Mouse (Mus musculus) stomach, postnatal 0 days (tissue): Measurements from ENCODE around the gene Dbt. TPM values are rescaled to one million over a fixed set of nuclear protein-coding genes. Genes with fewer than 3 reads are reported as not detected.

Experiments used
- ATAC-seq: fragments of 200-750 bp; cut with Nextera tagmentation; 2 replicates; pipeline ENCODE4 v1.8.0; 2017; ENCODE audit not compliant: low FRiP score, low TSS enrichment
- DNase-seq: peaks from one replicate; pipeline ENCODE4 v3.0.0-alpha.2; 2016; ENCODE audit warnings: low spot score
- H3K27ac ChIP-seq: fragments of 300-500 bp; sonication (generic); replicated peaks from 2 replicates; pipeline ENCODE4 v1.5.1; 2014; ENCODE audit warnings: mild to moderate bottlenecking, control low read depth
- H3K27me3 ChIP-seq: fragments of 300-500 bp; sonication (generic); 2 replicates; pipeline ENCODE4 v1.6.1; 2014; ENCODE audit warnings: low read length; ENCODE audit not compliant: control insufficient read depth, insufficient read depth
- H3K36me3 ChIP-seq: fragments of 300-500 bp; sonication (generic); 2 replicates; pipeline ENCODE4 v1.6.1; 2014; ENCODE audit warnings: low read length, mixed read lengths; ENCODE audit not compliant: control insufficient read depth, insufficient read depth
- H3K4me1 ChIP-seq: fragments of 300-500 bp; sonication (generic); replicated peaks from 2 replicates; pipeline ENCODE4 v1.6.1; 2014; ENCODE audit warnings: antibody characterized with exemption; ENCODE audit not compliant: control insufficient read depth, insufficient read depth
- H3K4me2 ChIP-seq: fragments of 300-500 bp; sonication (generic); replicated peaks from 2 replicates; pipeline ENCODE4 v1.6.1; 2014; ENCODE audit warnings: low read depth, mild to moderate bottlenecking, control low read depth, moderate library complexity
- H3K4me3 ChIP-seq: fragments of 300-500 bp; sonication (generic); 2 replicates; pipeline ENCODE4 v1.5.1; 2014; ENCODE audit warnings: low read depth, low read length, control low read depth
- H3K9ac ChIP-seq: fragments of 300-500 bp; sonication (generic); 2 replicates; pipeline ENCODE4 v1.6.1; 2014; ENCODE audit warnings: mild to moderate bottlenecking, low read length, control low read depth, mixed read lengths
- H3K9me3 ChIP-seq: fragments of 300-500 bp; sonication (generic); 2 replicates; pipeline ENCODE4 v1.6.1; 2016; ENCODE audit warnings: low read length; ENCODE audit not compliant: control insufficient read depth
- CTCF ChIP-seq: IDR thresholded peaks from 2 replicates; pipeline ENCODE4 v1.5.1; 2016; ENCODE audit warnings: antibody characterized with exemption, low read depth, mild to moderate bottlenecking, moderate library complexity
- EP300 ChIP-seq: optimal IDR thresholded peaks from 2 replicates; pipeline ENCODE3; 2016; ENCODE audit warnings: antibody characterized with exemption
- WGBS: fragments of 180-500 bp; shearing (Covaris S2); extraction: QIAGEN DNeasy Blood & Tissue Kit; methylation state at CpG from one replicate; pipeline ENCODE4 v1.1.7; 2014; 5-methylcytosine and 5-hydroxymethylcytosine counted together
- polyA plus RNA-seq: library from polyadenylated mRNA; unstranded; fragments of >200 nt; fragmentation: Nextera tagmentation; extraction: Ambion mirVana; gene quantifications from 2 replicates; pipeline ENCODE4 v1.2.1, GENCODE M21; 2015

Gene Dbt
- polyA plus RNA-seq, 1 experiment from 2014 or later = 11.1 TPM

- ATAC-seq = no peak
- WGBS = 58% methylated on average over 5 of the region's 5 CpGs
- Histone ChIP-seq H3K27ac (no peak overlapping the region), H3K36me3 (peaks cover 25% of the 10 kb centered on the region), H3K9ac (no peak overlapping the region), H3K27me3 (no peaks in the 10 kb centered on the region), H3K4me2 (no peak overlapping the region), H3K4me3 (no peak overlapping the region), H3K4me1 (no peaks in the 10 kb centered on the region), H3K9me3 (no peaks in the 10 kb centered on the region)
- DNase-seq = no peak
- TF ChIP-seq EP300 (no peak), CTCF (no peak)
Measured at GRCm38 (mm10) chr3:116493658-116494057, 19.2 kb upstream of the Dbt start.

GRCm38 (mm10) chr3:116495671-116496070 lies 17.2 kb upstream of the Dbt start:
- H3K4me1 ChIP-seq = no peaks in the 10 kb centered on the region
- 86% methylated on average over 1 of the region's 1 CpGs for WGBS
- H3K4me2 ChIP-seq = no peak overlapping the region
- no peaks in the 10 kb centered on the region for H3K27me3 ChIP-seq
- H3K9ac ChIP-seq = no peak overlapping the region
- ATAC-seq (no peak), DNase-seq (no peak)
- no peak for TF ChIP-seq EP300
- TF ChIP-seq CTCF = no peak
- H3K36me3 ChIP-seq = peaks cover 22% of the 10 kb centered on the region
- no peak overlapping the region for H3K27ac ChIP-seq
- no peak overlapping the region for H3K4me3 ChIP-seq
- H3K9me3 ChIP-seq = no peaks in the 10 kb centered on the region

GRCm38 (mm10) chr3:116507772-116508351 lies 5.0 kb upstream of the Dbt start, which contains the start of gene Rtca:
Gene Rtca (minus strand): TSS chr3:116508208.
- WGBS = under 1% methylated on average over 35 of the region's 44 CpGs
- DNase-seq = peak; percentile 98
- 0 out of 2 replicates have a peak, but pooled peaks cover 3% of the 10 kb centered on the region for H3K4me1 ChIP-seq
- H3K4me2 ChIP-seq = peak within 1 kb of the TSS; percentile 90
- H3K36me3 ChIP-seq = peaks cover 3% of the 10 kb centered on the region; the same call in 1 of the 2 replicates
- H3K27me3 ChIP-seq = no peaks in the 10 kb centered on the region
- peak; percentile 95 for ATAC-seq
- TF ChIP-seq CTCF (peak; percentile 95), EP300 (no peak)
- H3K27ac ChIP-seq = peak within 1 kb of the TSS; percentile 73
- peak within 1 kb of the TSS; percentile 85 for H3K4me3 ChIP-seq
- no peaks in the 10 kb centered on the region for H3K9me3 ChIP-seq
- peak within 1 kb of the TSS; percentile 84 for H3K9ac ChIP-seq

DNA sequence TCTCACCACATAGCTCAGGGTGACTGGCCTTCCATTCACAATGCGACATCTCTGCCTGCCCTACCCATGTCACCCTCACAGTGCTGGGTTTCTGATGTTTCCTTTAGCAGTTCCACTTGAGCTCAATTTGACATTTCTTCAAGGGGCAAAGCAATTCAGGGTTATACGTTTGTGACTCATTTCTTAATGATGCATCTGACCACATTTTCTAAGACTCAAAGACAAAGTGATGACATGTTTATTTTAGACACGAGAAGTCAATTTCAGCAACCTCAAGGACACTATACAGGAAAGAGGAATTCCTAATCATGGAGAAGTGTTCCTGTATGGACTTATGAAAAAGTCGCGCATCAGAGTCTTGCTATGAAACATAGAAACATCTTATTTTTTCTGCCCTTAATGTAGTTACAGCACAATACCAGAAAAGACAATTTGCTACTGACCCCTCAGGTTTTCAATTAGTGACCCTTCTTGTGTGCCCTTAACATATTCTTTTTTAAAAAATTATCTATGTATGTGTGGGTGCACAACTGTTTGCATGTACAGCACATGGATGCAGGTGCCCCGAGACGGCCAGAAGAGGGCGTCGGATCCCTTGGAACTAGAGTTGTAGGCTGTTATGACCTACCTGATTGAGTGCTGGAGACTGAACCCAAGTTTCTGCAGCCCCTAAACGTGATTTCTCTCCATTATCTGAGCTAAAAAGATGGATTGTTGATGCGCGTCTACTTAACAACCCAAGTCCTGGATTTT lies 543 bp upstream of the Dbt start:
- TF ChIP-seq CTCF (peak; percentile 57), EP300 (no peak)
- WGBS = 35% methylated on average over 12 of the region's 12 CpGs
- peak overlapping the region; percentile 73 for H3K4me2 ChIP-seq
- H3K4me1 ChIP-seq = peaks cover 4% of the 10 kb centered on the region; the same call in 1 of the 2 replicates
- DNase-seq = no peak
- no peaks in the 10 kb centered on the region for H3K9me3 ChIP-seq
- H3K4me3 ChIP-seq = peak overlapping the region; percentile 66
- H3K27ac ChIP-seq = no peak overlapping the region
- H3K27me3 ChIP-seq = no peaks in the 10 kb centered on the region
- H3K36me3 ChIP-seq = no peaks in the 10 kb centered on the region
- ATAC-seq = peak; percentile 33; the same call in 1 of the 2 replicates
- no peak overlapping the region for H3K9ac ChIP-seq

GRCm38 (mm10) chr3:116520141-116520761 lies 7.4 kb downstream of the Dbt start:
- TF ChIP-seq CTCF (no peak), EP300 (no peak)
- DNase-seq (no peak), ATAC-seq (peak; percentile 71)
- no peak overlapping the region for H3K4me3 ChIP-seq
- no peak overlapping the region for H3K4me2 ChIP-seq
- no peaks in the 10 kb centered on the region for H3K9me3 ChIP-seq
- H3K4me1 ChIP-seq = no peaks in the 10 kb centered on the region
- H3K27ac ChIP-seq = no peak overlapping the region
- H3K27me3 ChIP-seq = no peaks in the 10 kb centered on the region
- H3K36me3 ChIP-seq = no peaks in the 10 kb centered on the region
- WGBS = 65% methylated on average over 12 of the region's 12 CpGs
- H3K9ac ChIP-seq = no peak overlapping the region

DNA sequence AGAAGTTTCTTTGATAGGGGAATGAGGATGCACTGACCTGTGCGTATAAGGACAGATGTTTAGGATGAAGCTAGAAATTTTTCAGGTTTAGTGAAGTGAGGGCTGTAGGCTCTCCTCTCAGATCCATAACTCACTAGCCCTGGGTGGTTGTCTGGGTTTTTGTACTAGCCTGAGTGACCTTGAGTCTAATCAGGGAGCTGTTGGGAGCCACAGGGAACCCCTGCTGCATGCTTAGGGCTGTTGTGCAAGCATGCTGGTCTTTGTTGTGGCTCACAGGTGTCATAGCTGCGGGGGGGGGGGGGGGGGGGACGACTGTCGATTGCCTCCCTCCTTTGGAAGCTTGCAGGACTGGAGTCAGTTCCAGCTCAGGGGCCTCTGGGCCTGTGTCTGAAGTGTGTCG lies 16.9 kb downstream of the Dbt start:
- WGBS = 52% methylated on average over 5 of the region's 5 CpGs
- Histone ChIP-seq H3K4me1 (no peaks in the 10 kb centered on the region), H3K4me3 (no peak overlapping the region), H3K4me2 (no peak overlapping the region), H3K27me3 (no peaks in the 10 kb centered on the region), H3K9me3 (no peaks in the 10 kb centered on the region), H3K27ac (no peak overlapping the region), H3K36me3 (no peaks in the 10 kb centered on the region), H3K9ac (no peak overlapping the region)
- DNase-seq (no peak), ATAC-seq (no peak)
- TF ChIP-seq EP300 (no peak), CTCF (no peak)
